Mouse (Mus musculus) liver, embryonic 13.5 days (tissue): ENCODE data around the gene Cideb. TPM values are rescaled to one million over a fixed set of nuclear protein-coding genes. Genes with fewer than 3 reads are reported as not detected.

Source experiments
- ATAC-seq: fragments of 200-750 bp; cut with Nextera tagmentation; 2 replicates; pipeline ENCODE4 v1.8.0; 2017; ENCODE audit warnings: low read depth, mild to moderate bottlenecking, moderate number of reproducible peaks, moderate library complexity
- DNase-seq: peaks from one replicate; pipeline ENCODE4 v3.0.0; 2022
- H3K27ac ChIP-seq: fragments of 300-500 bp; sonication (generic); 2 replicates; pipeline ENCODE4 v1.5.1; 2015; ENCODE audit warnings: moderate library complexity, mild to moderate bottlenecking, inconsistent platforms
- H3K27me3 ChIP-seq: fragments of 300-500 bp; sonication (generic); 2 replicates; pipeline ENCODE4 v1.6.1; 2015; ENCODE audit warnings: mild to moderate bottlenecking, inconsistent platforms
- H3K36me3 ChIP-seq: fragments of 300-500 bp; sonication (generic); 2 replicates; pipeline ENCODE4 v1.6.1; 2015; ENCODE audit warnings: mild to moderate bottlenecking, inconsistent platforms
- H3K4me1 ChIP-seq: fragments of 300-500 bp; sonication (generic); replicated peaks from 2 replicates; pipeline ENCODE4 v1.6.1; 2015; ENCODE audit warnings: inconsistent platforms
- H3K4me2 ChIP-seq: fragments of 300-500 bp; sonication (generic); 2 replicates; pipeline ENCODE4 v1.6.1; 2015; ENCODE audit warnings: inconsistent platforms, mild to moderate bottlenecking, moderate library complexity
- H3K4me3 ChIP-seq: fragments of 300-500 bp; sonication (generic); replicated peaks from 2 replicates; pipeline ENCODE4 v1.5.1; 2015; ENCODE audit warnings: mild to moderate bottlenecking, inconsistent platforms
- H3K9ac ChIP-seq: fragments of 300-500 bp; sonication (generic); 2 replicates; pipeline ENCODE4 v1.6.1; 2015; ENCODE audit warnings: mild to moderate bottlenecking, inconsistent platforms
- H3K9me3 ChIP-seq: fragments of 300-500 bp; sonication (generic); replicated peaks from 2 replicates; pipeline ENCODE4 v1.6.1; 2016; ENCODE audit warnings: inconsistent platforms
- whole genome bisulfite sequencing: fragments of 180-500 bp; shearing (Covaris S2); methylation state at CpG from one replicate; pipeline ENCODE4 v1.1.7; 2015; ENCODE audit not compliant: insufficient replicate concordance; 5-methylcytosine and 5-hydroxymethylcytosine counted together
- polyA plus RNA-seq: library from polyadenylated mRNA; unstranded; fragments of >200 nt; fragmentation: Nextera tagmentation; extraction: Ambion mirVana; gene quantifications from 2 replicates; pipeline ENCODE4 v1.2.1, GENCODE M21; 2015

Gene Cideb
- polyA plus RNA-seq: 21.1 and 21.3 TPM in 2 replicates

DNA sequence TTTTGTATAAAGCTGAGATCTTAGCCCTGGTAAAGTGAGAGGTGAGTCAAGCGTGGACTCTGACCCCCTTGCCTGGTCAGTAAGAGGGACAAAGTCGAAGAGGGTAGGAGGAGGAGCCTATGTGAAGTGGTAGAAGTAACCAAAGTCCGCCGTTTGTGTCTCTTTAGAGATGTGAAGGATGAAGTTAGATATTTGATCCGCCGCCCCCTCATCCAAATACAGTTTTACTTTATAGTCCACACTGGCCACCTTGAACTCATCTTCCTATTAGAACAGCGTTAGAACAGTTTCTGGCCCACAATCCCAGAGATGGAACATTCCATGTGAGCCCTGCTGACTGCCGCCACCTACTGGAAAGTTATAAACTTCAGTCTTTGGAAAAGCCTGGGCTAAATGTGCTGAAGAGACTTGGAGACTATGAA lies at the start of gene Cideb:
Cideb (minus strand) TSS at position 96 of the 422 bp plus-strand sequence.
- H3K36me3 ChIP-seq: peaks cover 35% of the 10 kb centered on the region
- H3K4me3 ChIP-seq: peak within 1 kb of the TSS; percentile 32
- peak within 1 kb of the TSS; percentile 43 for H3K4me2 ChIP-seq
- peak within 1 kb of the TSS; percentile 5; the same call in 1 of the 2 replicates for H3K9ac ChIP-seq
- H3K27ac ChIP-seq: peak within 1 kb of the TSS; percentile 69
- ATAC-seq: peak; percentile 34
- H3K4me1 ChIP-seq: peaks cover 43% of the 10 kb centered on the region
- no peaks in the 10 kb centered on the region for H3K9me3 ChIP-seq
- peaks cover 30% of the 10 kb centered on the region for H3K27me3 ChIP-seq
- WGBS: 12% methylated on average over 8 of the region's 8 CpGs
- DNase-seq: no peak

DNA sequence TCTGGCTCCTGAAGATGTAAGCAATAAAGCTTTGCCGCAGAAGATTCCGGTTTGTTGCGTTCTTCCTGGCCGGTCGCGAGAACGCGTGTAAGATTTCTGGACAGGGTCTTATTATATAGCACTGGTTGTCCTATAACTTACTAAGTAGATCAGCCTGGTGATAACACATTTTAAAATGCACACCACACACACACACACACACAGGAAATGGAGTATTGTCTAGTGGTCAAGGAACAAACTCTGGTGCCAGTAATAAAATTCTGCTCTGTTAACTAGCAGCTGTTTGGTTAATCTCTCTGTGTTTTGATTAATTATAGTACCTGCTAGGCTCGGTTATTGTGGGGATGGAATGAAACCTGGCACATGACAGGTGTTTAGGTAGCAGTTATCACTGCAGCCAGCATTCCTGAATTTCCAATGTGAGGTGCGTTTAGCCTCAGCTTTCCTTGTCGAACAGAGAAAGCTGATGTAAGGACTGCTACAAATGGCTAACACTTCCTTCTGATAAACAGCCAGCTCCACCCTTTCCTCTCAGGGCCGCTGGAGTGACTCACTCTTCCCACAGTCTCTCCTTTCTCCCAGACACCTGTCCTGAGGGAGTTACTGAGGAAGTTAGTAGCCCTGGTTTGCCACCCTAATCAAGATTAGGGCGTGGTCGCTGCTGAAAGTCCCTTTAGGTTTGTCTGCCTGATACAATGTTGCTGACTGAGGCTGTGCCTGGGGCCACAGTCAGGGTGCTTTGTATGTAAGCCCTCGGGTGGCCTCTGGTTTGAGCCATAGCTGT lies 37.3 kb upstream of the Cideb start:
- Histone ChIP-seq H3K36me3 (no peaks in the 10 kb centered on the region), H3K9ac (peak overlapping the region; percentile 17; the same call in 1 of the 2 replicates), H3K4me1 (peaks cover 12% of the 10 kb centered on the region), H3K27ac (no peak overlapping the region), H3K4me2 (no peak overlapping the region), H3K27me3 (no peaks in the 10 kb centered on the region), H3K4me3 (no peak overlapping the region), H3K9me3 (no peaks in the 10 kb centered on the region)
- DNase-seq: no peak
- peak; percentile 23; the same call in 1 of the 2 replicates for ATAC-seq
- WGBS: 55% methylated on average over 15 of the region's 15 CpGs

DNA sequence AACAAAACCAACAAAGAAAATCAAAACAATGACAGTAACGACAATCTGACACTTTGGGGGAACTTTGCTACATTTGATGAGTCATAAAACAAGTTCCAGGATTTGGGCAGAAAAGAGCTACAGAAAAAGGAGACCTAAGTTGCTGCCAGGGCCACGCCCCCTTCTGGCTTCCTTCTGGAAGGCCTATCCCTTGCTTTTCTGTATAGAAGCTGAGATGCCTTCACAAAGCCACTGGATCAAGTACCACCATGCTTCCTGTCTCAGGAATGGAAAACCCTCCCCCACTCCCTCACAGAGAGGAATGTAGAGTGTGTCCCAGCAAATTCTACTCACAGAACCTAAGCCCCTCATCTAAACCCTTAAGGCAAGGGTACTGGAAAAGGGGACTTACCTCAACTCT lies 35.7 kb upstream of the Cideb start:
- no peak for DNase-seq

DNA sequence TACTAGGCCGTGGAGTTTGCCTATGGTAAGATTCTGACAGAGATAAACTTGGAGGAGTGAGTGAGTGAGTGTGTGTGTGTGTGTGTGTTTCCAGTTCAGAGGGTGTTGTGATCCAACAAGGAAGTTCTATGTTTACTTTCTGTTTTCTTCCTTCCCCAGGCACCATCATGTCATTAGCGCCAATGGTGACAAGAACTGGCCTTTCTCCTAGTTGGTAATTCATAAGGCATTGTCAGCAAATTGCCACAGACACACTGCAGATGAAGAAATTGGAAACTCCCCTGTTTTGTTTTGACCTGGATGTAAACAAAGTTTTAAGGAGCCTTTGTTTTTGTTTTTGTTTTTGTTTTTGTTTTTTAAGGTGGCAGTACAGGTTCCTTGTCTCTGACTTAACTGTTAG lies 35.2 kb upstream of the Cideb start:
- Histone ChIP-seq H3K4me3 (no peak overlapping the region), H3K4me2 (no peak overlapping the region), H3K4me1 (peaks cover 17% of the 10 kb centered on the region), H3K27me3 (no peaks in the 10 kb centered on the region), H3K9me3 (no peaks in the 10 kb centered on the region), H3K27ac (no peak overlapping the region), H3K36me3 (no peaks in the 10 kb centered on the region), H3K9ac (no peak overlapping the region)
- 38% methylated on average over 2 of the region's 2 CpGs for WGBS
- ATAC-seq (no peak), DNase-seq (no peak)

More for the DNA sequence above, 35.7 kb upstream of the Cideb start:
- Histone ChIP-seq H3K27me3 (no peaks in the 10 kb centered on the region), H3K4me3 (no peak overlapping the region), H3K27ac (no peak overlapping the region), H3K4me1 (peaks cover 13% of the 10 kb centered on the region), H3K36me3 (no peaks in the 10 kb centered on the region), H3K4me2 (no peak overlapping the region), H3K9ac (no peak overlapping the region), H3K9me3 (no peaks in the 10 kb centered on the region)
- ATAC-seq: no peak
- 47% methylated on average over 2 of the region's 2 CpGs for WGBS

DNA sequence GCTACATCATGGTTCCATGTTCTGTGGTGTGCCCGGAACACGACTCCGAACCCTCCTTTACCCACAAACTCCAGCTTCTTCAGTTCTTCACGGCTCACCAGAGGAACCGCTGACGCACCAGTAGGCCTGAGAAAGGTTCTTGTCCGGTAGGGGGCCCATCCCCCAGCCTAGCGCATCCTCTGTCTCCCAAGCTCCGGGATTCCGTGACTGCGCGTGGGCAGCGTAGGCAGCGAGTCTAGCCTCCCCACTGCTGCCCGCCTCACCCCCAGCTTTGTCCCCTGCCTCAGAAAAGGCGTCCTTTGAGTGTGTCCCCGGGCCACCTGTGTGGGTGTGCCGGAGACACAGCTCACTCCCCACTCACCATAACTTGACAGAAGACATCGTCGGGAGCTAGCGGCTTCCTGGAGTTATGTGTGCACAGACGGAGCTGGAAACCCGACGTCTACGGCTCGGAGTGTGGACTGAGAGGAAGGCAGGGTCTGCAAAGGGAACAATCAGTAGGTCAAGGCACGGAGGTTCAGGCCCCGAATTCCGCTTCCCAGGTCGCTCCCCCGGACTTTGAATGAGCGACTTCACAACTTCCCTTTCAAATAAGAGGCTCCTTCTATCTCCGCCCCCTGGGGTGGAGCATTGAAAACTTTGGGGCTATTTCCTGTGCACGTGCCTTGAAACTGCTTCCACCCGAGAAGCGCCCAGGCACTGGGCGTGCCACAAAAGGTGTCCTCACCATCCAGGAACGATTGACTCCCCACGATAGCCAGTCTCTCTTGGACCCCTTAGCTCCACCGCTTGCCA lies 30.2 kb upstream of the Cideb start, which contains the start of gene Ripk3:
Ripk3 (minus strand) TSS at position 610 of the 795 bp plus-strand sequence.
- H3K4me1 ChIP-seq: peaks cover 16% of the 10 kb centered on the region
- H3K27me3 ChIP-seq: peaks cover 42% of the 10 kb centered on the region
- WGBS: 2% methylated on average over 40 of the region's 40 CpGs
- H3K4me2 ChIP-seq: peak within 1 kb of the TSS; percentile 91
- 0 out of 2 replicates have a peak, but pooled peaks cover 2% of the 10 kb centered on the region for H3K36me3 ChIP-seq
- H3K9ac ChIP-seq: peak within 1 kb of the TSS; percentile 70
- H3K9me3 ChIP-seq: no peaks in the 10 kb centered on the region
- H3K4me3 ChIP-seq: peak within 1 kb of the TSS; percentile 65
- DNase-seq: peak; percentile 58
- no peak within 1 kb of the TSS for H3K27ac ChIP-seq
- peak; percentile 76 for ATAC-seq

DNA sequence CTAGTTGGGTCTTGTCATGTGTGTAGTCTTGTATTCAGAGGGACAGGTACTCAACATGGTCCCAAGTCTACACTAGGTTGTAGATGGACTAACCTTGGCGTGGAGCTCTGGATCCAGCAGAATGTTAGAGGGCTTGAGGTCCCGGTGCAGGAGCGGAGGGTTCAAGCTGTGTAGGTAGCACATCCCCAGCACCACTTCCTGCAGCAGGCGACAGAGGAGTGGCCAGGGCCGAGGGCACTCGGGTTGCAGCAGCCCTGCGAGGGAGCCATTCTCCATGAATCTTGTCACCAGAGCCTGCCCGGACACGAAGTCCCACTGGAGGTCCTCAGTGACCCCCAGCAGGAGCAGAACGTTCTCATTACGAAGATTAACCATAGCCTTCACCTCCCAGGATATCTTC lies 29.5 kb upstream of the Cideb start:
- peak overlapping the region; percentile 65 for H3K4me3 ChIP-seq
- peak overlapping the region; percentile 70; the same call in 1 of the 2 replicates for H3K9ac ChIP-seq
- peak overlapping the region; percentile 91 for H3K4me2 ChIP-seq
- 33% methylated on average over 11 of the region's 11 CpGs for WGBS
- peaks cover 16% of the 10 kb centered on the region for H3K4me1 ChIP-seq
- DNase-seq (no peak), ATAC-seq (no peak)
- peaks cover 49% of the 10 kb centered on the region for H3K27me3 ChIP-seq
- 0 out of 2 replicates have a peak, but pooled peaks cover 2% of the 10 kb centered on the region for H3K36me3 ChIP-seq
- H3K9me3 ChIP-seq: no peaks in the 10 kb centered on the region
- H3K27ac ChIP-seq: no peak overlapping the region

DNA sequence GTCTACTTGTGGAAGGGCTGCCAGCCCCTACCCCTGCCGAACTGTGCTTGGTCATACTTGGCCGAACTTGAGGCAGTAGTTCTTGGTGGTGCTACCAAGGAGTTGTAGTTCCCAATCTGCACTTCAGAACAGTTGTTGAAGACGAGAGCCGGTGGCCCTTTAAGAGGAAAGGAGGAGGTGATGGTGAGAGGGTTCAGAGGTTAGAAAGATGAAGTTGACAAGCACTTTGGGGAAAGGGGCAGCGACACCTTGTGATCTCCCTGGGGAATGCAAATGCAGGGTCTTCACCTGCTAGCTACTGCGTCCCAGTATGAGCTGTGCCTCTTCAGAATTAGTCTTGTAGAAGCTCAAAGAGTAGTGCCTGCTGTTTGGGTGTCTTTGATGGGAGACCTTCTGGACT lies 26.9 kb upstream of the Cideb start:
- no peak for DNase-seq
- 41% methylated on average over 6 of the region's 6 CpGs for WGBS
- peaks cover 63% of the 10 kb centered on the region for H3K27me3 ChIP-seq
- H3K36me3 ChIP-seq: 0 out of 2 replicates have a peak, but pooled peaks cover 2% of the 10 kb centered on the region
- H3K4me2 ChIP-seq: no peak overlapping the region
- ATAC-seq: no peak
- no peak overlapping the region for H3K9ac ChIP-seq
- H3K4me1 ChIP-seq: peaks cover 20% of the 10 kb centered on the region
- H3K9me3 ChIP-seq: no peaks in the 10 kb centered on the region
- H3K27ac ChIP-seq: no peak overlapping the region
- no peak overlapping the region for H3K4me3 ChIP-seq

DNA sequence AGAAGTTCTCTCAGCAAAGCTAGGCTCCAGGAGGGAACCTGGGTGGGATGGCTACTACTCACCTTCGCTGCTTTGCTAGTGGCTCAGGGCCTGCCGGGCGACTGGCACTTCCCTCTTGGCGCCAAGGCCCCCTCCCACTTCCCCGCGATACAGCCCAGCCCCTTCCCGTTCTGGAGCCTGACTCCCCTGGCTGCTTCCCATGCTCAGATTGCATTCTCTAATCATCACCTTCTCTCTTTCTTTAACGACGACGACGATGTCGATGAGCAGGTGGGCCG lies 25.6 kb upstream of the Cideb start, which contains the start of gene Adcy4:
Adcy4 (minus strand) TSS at position 138 of the 278 bp plus-strand sequence.
- Histone ChIP-seq H3K9me3 (no peaks in the 10 kb centered on the region), H3K4me2 (peak within 1 kb of the TSS; percentile 48), H3K9ac (no peak within 1 kb of the TSS), H3K4me1 (peaks cover 19% of the 10 kb centered on the region), H3K27ac (no peak within 1 kb of the TSS), H3K36me3 (0 out of 2 replicates have a peak, but pooled peaks cover 2% of the 10 kb centered on the region), H3K27me3 (peaks cover 63% of the 10 kb centered on the region), H3K4me3 (peak within 1 kb of the TSS; percentile 41)
- DNase-seq (no peak), ATAC-seq (no peak)
- WGBS: 16% methylated on average over 13 of the region's 13 CpGs

DNA sequence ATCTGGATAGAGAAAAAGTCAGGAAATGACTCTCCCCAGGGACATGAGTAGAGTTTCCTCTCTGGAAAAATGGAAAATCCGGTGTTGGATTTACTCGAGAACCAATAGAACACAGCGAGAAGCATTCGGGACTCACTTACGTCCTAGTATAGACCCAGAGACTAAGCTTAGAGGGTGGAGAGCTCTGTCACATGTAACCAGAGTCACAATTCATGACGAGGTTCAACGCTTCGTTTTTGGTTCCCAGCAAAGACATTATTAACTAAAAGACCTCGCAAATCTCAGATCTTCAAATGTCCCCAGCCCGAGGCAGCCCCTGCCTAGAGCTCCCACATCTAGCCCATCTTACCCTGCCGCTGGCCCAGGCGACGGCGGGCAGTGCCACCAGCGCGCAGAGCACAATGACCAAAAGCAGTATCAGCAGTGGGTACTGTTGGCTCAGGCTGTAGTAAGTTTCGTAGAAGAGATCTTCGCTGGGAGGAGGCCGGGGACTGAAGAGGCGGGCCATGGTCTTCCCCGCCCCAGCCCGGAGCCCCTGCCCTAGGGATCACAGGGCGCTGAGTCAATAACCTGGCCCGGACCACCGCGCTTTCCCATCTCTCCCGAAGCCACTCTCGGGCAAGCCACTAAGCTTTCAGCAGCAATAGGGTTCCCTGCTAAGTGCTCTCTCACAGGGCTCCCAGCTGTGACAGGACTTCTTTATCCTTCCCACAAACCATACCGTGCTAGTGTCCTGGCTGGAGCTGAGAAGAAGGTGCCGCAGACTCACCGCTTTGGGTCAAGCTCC lies 25.1 kb upstream of the Cideb start:
- no peaks in the 10 kb centered on the region for H3K9me3 ChIP-seq
- 13% methylated on average over 31 of the region's 31 CpGs for WGBS
- 0 out of 2 replicates have a peak, but pooled peaks cover 2% of the 10 kb centered on the region for H3K36me3 ChIP-seq
- H3K4me3 ChIP-seq: peak overlapping the region; percentile 41
- ATAC-seq (no peak), DNase-seq (no peak)
- no peak overlapping the region for H3K27ac ChIP-seq
- H3K4me2 ChIP-seq: peak overlapping the region; percentile 48
- H3K9ac ChIP-seq: no peak overlapping the region
- peaks cover 13% of the 10 kb centered on the region for H3K4me1 ChIP-seq
- H3K27me3 ChIP-seq: peaks cover 62% of the 10 kb centered on the region

DNA sequence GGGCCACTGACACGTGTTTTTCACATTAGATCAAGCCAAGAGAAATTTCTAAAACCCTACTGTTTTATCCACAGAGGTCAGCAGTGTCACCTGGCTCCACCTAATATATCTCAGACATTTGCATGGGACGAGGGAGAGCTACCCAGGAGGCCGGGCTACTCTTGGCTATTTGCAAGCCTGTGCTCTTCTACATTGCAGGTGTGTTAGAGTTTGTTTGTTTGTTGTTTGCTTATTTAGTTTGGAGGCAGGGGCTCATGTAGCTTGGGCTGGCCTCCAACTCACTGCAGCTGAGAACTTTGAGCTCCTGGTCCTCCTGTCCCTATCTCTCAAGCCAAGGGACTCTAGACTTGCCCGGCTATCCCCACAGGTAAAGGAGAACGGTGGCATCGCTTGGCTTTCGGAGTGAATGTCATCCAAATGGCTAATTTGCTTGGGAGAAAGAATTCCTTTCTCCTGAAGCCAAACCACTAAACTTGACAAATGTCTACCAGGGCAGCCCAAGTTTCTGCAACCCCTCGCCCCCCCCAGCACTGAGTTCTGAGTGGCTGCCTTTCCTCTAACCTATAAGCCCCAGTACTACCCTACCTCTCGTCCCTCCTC lies 24.2 kb upstream of the Cideb start:
- Histone ChIP-seq H3K4me3 (no peak overlapping the region), H3K9ac (no peak overlapping the region)
- DNase-seq: no peak

More for the DNA sequence above, 24.2 kb upstream of the Cideb start:
- peak overlapping the region; percentile 48; the same call in 1 of the 2 replicates for H3K4me2 ChIP-seq
- H3K4me1 ChIP-seq: peaks cover 10% of the 10 kb centered on the region
- peaks cover 53% of the 10 kb centered on the region for H3K27me3 ChIP-seq
- 0 out of 2 replicates have a peak, but pooled peaks cover 2% of the 10 kb centered on the region for H3K36me3 ChIP-seq
- no peaks in the 10 kb centered on the region for H3K9me3 ChIP-seq
- ATAC-seq: no peak
- WGBS: 56% methylated on average over 9 of the region's 9 CpGs
- H3K27ac ChIP-seq: no peak overlapping the region
